Mouse (Mus musculus): ENCODE results near the gene Foxk1. TPM values are rescaled to one million over a fixed set of nuclear protein-coding genes. Genes with fewer than 3 reads are reported as not detected.

The Foxk1 gene
- polyA plus RNA-seq, 1 experiment, result 0.77 TPM

DNA sequence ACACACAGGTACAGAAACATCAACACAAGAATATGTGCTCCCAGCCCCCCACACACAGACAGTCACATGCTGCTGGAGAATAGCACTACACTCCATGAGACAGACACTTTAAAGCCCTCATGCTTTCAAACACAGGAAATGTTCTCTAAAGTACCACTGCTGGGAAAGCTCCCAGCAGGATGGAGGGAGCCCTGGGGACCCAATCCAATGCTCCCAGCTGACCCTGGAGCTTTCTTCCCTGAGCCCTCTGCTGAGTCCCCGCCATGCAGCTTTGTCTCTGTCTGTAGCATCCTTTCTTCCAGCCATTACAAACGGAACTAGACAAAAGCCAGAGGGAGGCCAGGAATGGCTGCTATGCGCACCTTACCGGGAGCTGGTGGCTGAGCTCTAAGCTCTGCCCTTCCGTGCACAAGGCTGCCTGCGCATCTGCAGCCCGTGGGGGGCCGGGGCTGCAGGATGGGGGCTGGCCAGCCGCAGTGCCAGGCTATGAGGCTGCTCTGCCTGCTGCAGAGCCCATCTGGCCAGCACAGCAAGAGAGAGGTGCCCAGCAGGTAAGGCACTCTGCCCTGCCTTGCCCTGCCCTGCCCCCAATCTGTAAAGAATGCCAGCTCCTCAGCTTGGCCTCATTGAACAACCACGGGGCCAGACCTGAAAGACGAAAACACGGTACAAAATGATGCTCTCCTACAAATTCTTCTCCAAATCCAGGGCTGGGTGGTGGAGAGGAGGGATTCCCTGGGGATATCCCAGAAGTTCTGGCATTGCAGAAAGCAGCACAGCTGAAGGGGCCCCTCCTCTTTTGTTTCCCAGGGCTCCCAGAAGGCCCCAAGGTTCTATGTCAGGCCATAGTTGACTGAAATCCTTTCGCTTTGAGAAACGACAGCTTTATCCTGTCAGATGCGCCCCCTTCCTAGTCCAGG, 108.1 kb downstream of the Foxk1 start:
- no peaks in the 10 kb centered on the region for H3K4me1 ChIP-seq (ENCODE audit: control insufficient read depth)
- H3K9me3 ChIP-seq (ENCODE audit: control insufficient read depth, low read length), result no peaks in the 10 kb centered on the region
- TF ChIP-seq GATA1 (IDR thresholded peaks at IDR 0.05; ENCODE audit: low read length) (no peak), TAL1 (IDR thresholded peaks at IDR 0.05; ENCODE audit: low read length) (no peak)
- H3K4me3 ChIP-seq (replicated peaks), result no peak overlapping the region
- no peaks in the 10 kb centered on the region for H3K36me3 ChIP-seq (ENCODE audit: control insufficient read depth)
- peaks cover 4% of the 10 kb centered on the region; the same call in 1 of the 2 replicates for H3K27me3 ChIP-seq (ENCODE audit: control insufficient read depth)

- H3K9me3 ChIP-seq (ENCODE audit: control insufficient read depth, low read length), result no peaks in the 10 kb centered on the region
- no peaks in the 10 kb centered on the region for H3K36me3 ChIP-seq (ENCODE audit: control insufficient read depth)
- H3K4me3 ChIP-seq (replicated peaks), result no peak overlapping the region
- peaks cover 4% of the 10 kb centered on the region; the same call in 1 of the 2 replicates for H3K27me3 ChIP-seq (ENCODE audit: control insufficient read depth)
- no peaks in the 10 kb centered on the region for H3K4me1 ChIP-seq (ENCODE audit: control insufficient read depth)
- TF ChIP-seq TAL1 (IDR thresholded peaks at IDR 0.05; ENCODE audit: low read length) (no peak), GATA1 (IDR thresholded peaks at IDR 0.05; ENCODE audit: low read length) (no peak)
Observed at GRCm38 (mm10) chr5:142510061-142510414, 108.7 kb downstream of the Foxk1 start.

Other genes starting within 250 kb of the Foxk1 start
- gene Ap5z1, start 62.4 kb downstream of the Foxk1 start, polyA plus RNA-seq (2012), result 1.7 and 1.9 TPM in 2 replicates
- not detected in 2 replicates for gene Papolb, start 128.6 kb downstream of the Foxk1 start, polyA plus RNA-seq (2012)
- 0.01 and 0.04 TPM in 2 replicates for gene Radil, start 149.6 kb downstream of the Foxk1 start, polyA plus RNA-seq (2012)
- gene Mmd2, start 207.3 kb downstream of the Foxk1 start, polyA plus RNA-seq (2012), result 0.02 TPM in 1 of 2 replicates, not detected in the other
- gene Wipi2, start 226.2 kb downstream of the Foxk1 start, polyA plus RNA-seq (2012), result 2.7 and 3.2 TPM in 2 replicates

Data from erythroblast, embryonic 14.5 days (primary cell).